In the genomic region with DNA sequence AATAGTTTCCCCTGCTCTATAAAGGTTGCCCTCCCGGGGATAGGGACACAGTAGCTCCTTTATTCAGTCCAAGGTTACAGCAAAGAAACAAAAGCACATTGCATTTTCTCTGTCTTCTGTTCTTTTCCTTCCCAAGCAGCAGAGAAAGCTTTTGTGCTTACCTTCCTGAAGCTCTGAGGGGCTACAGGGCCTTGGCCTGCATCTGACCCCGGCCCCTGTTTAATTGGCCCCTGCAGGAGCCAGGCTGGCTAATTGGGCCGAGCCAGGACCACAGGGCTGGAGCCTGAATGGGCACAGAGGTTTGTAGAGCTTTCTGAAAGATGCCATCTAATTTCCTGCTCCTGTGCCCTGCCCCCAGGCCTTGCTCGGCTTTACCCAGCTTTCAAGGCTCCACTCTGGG, we compare ENCODE assay signal across 15 mouse cellular contexts. TPM values are rescaled to one million over a fixed set of nuclear protein-coding genes. Genes with fewer than 3 reads are reported as not detected.
DNase-seq lines count a peak whose midpoint lies in the region; ATAC-seq and TF ChIP-seq lines count a peak whose summit lies in the region.
"Had no signal": no experiment of that assay in that cellular context is flagged by ENCODE, and none has a peak within 500 bp of the region (broad histone marks: within the 10 kb centered on the region; RNA-seq: fewer than 3 reads in every experiment).

No protein-coding gene starts in this region.

- TF ChIP-seq POLR2A in brain, embryonic 14.5 days (IDR thresholded peaks at IDR 0.05; ENCODE audit: borderline replicate concordance, extremely low read depth, insufficient read depth, insufficient read length, poor library complexity, severe bottlenecking): no peak

- no peak overlapping the region for H3K4me2 ChIP-seq in forebrain, postnatal 0 days (ENCODE audit: low read depth)
- no peak overlapping the region for H3K4me2 ChIP-seq in intestine, embryonic 16.5 days (ENCODE audit: low read depth, low read length)

- H3K4me3 ChIP-seq in forebrain, postnatal 0 days (ENCODE audit: low read depth, low read length): no peak overlapping the region
- H3K4me3 ChIP-seq in midbrain, embryonic 10.5 days: no peak overlapping the region
- H3K4me3 ChIP-seq in intestine, embryonic 16.5 days (ENCODE audit: low read length): no peak overlapping the region
- H3K4me3 ChIP-seq: heart, adult 2 months had no signal

- peak; percentile 17 for DNase-seq in 3T3-L1 (ENCODE audit: low read depth, low spot score)
- peak; percentile 87 for DNase-seq in brain, embryonic 14.5 days (ENCODE audit: low read depth)
- no peak for DNase-seq in forebrain, postnatal 0 days
- no peak for DNase-seq in midbrain, embryonic 10.5 days (ENCODE audit: low spot score)
- DNase-seq in right cerebral cortex, postnatal 36 days (ENCODE audit: low spot score in 2 of 2): no peak
- no peak for DNase-seq in spleen, adult 12 weeks (ENCODE audit: low spot score)
- no peak for DNase-seq in adrenal gland, postnatal 14 days
- DNase-seq: cerebellum, postnatal 25 days; heart, adult 2 months; kidney, postnatal 14 days; left cerebral cortex, postnatal 4 days; thymus, postnatal 25 days had no signal

- no peaks in the 10 kb centered on the region for H3K36me3 ChIP-seq in forebrain, postnatal 0 days (ENCODE audit: insufficient read depth)
- H3K36me3 ChIP-seq in midbrain, embryonic 10.5 days: no peaks in the 10 kb centered on the region
- H3K36me3 ChIP-seq in intestine, embryonic 16.5 days (ENCODE audit: control insufficient read depth, insufficient read depth, low read length): no peaks in the 10 kb centered on the region

- H3K9ac ChIP-seq in forebrain, postnatal 0 days: no peak overlapping the region; the same call in 1 of the 2 replicates
- no peak overlapping the region for H3K9ac ChIP-seq in intestine, embryonic 16.5 days (ENCODE audit: low read depth, low read length)

- 17% methylated on average over 4 of the region's 4 CpGs for WGBS in forebrain, postnatal 0 days
- 45% methylated on average over 4 of the region's 4 CpGs for WGBS in midbrain, embryonic 10.5 days
- WGBS in intestine, embryonic 16.5 days: 51% methylated on average over 4 of the region's 4 CpGs

- H3K4me1 ChIP-seq in forebrain, postnatal 0 days (ENCODE audit: insufficient read depth): peaks cover 29% of the 10 kb centered on the region
- peaks cover 83% of the 10 kb centered on the region for H3K4me1 ChIP-seq in midbrain, embryonic 10.5 days
- H3K4me1 ChIP-seq in intestine, embryonic 16.5 days (ENCODE audit: control insufficient read depth, insufficient read depth, low read length): peaks cover 9% of the 10 kb centered on the region

- TF ChIP-seq CTCF in brain, embryonic 14.5 days (IDR thresholded peaks at IDR 0.05; ENCODE audit: borderline replicate concordance, extremely low read depth, insufficient read depth, insufficient read length): no peak
- TF ChIP-seq CTCF in forebrain, postnatal 0 days (IDR thresholded peaks at IDR 0.05; ENCODE audit: low read depth): no peak

- ATAC-seq in forebrain, postnatal 0 days: peak; percentile 17; the same call in 1 of the 2 replicates
- no peak for ATAC-seq in intestine, embryonic 16.5 days
- ATAC-seq: lung, postnatal 0 days had no signal

- no peaks in the 10 kb centered on the region for H3K9me3 ChIP-seq in forebrain, postnatal 0 days (ENCODE audit: low read length)
- no peaks in the 10 kb centered on the region for H3K9me3 ChIP-seq in midbrain, embryonic 10.5 days (replicated peaks)
- no peaks in the 10 kb centered on the region for H3K9me3 ChIP-seq in intestine, embryonic 16.5 days (ENCODE audit: control insufficient read depth, low read length)

- no peak overlapping the region for H3K27ac ChIP-seq in forebrain, postnatal 0 days (ENCODE audit: low read depth, low read length)
- peak overlapping the region; percentile 69 for H3K27ac ChIP-seq in midbrain, embryonic 10.5 days (replicated peaks)
- H3K27ac ChIP-seq in intestine, embryonic 16.5 days (ENCODE audit: low read length): no peak overlapping the region
- H3K27ac ChIP-seq: heart, adult 2 months had no signal

- H3K27me3 ChIP-seq in forebrain, postnatal 0 days (ENCODE audit: insufficient read depth, low read length): no peaks in the 10 kb centered on the region
- H3K27me3 ChIP-seq in midbrain, embryonic 10.5 days (ENCODE audit: low read depth, poor library complexity, severe bottlenecking): peaks cover 52% of the 10 kb centered on the region
- no peaks in the 10 kb centered on the region for H3K27me3 ChIP-seq in intestine, embryonic 16.5 days (replicated peaks; ENCODE audit: control insufficient read depth, insufficient read depth, low read length)

RNA-seq across cellular contexts. Expression of a gene that starts 22.6 kb away (rescaled TPM):
- 14.2 and 18.6 TPM in 2 replicates for polyA plus RNA-seq in brain, embryonic 14.5 days (2012; rRNA removed)
- total RNA-seq in forebrain, postnatal 0 days (2014; rRNA removed): 13.9 and 16.2 TPM in 2 replicates
- 9.6 and 11.0 TPM in 2 replicates for polyA plus RNA-seq in forebrain, postnatal 0 days (2015; fragmentation: Nextera tagmentation; extraction: Ambion mirVana)
- polyA plus RNA-seq in midbrain, embryonic 10.5 days (2016; fragmentation: Nextera tagmentation; extraction: Ambion mirVana): 15.2 TPM in 2 replicates
- 0.96 and 1.3 TPM in 2 replicates for total RNA-seq in adrenal gland, postnatal 14 days (2021)
- polyA plus RNA-seq in intestine, embryonic 16.5 days (2015; fragmentation: Nextera tagmentation; extraction: Ambion mirVana): 2.6 and 3.3 TPM in 2 replicates
- total RNA-seq: hematopoietic stem cell, adult 5-6 weeks had no signal

RNA-seq across cellular contexts. Expression of a gene that starts 34.8 kb away (rescaled TPM):
- 0.66 and 0.68 TPM in 2 replicates for polyA plus RNA-seq in brain, embryonic 14.5 days (2012; rRNA removed)
- total RNA-seq in forebrain, postnatal 0 days (2014; rRNA removed): 0.29 and 1.2 TPM in 2 replicates
- polyA plus RNA-seq in forebrain, postnatal 0 days (2015; fragmentation: Nextera tagmentation; extraction: Ambion mirVana): 0.77 and 0.88 TPM in 2 replicates
- 0.07 and 0.09 TPM in 2 replicates for polyA plus RNA-seq in midbrain, embryonic 10.5 days (2016; fragmentation: Nextera tagmentation; extraction: Ambion mirVana)
- total RNA-seq in adrenal gland, postnatal 14 days (2021): 2,863 and 3,093 TPM in 2 replicates
- 6.4 and 22.4 TPM in 2 replicates for polyA plus RNA-seq in intestine, embryonic 16.5 days (2015; fragmentation: Nextera tagmentation; extraction: Ambion mirVana)

Comparison
In these comparisons a context has a peak if more than half of its experiments do, and no peak if none do; other contexts are left out.
1. DNase-seq: peak in 3T3-L1 (single experiment) and brain, embryonic 14.5 days (single experiment); none in forebrain, postnatal 0 days (single experiment), midbrain, embryonic 10.5 days (single experiment), right cerebral cortex, postnatal 36 days (0 of 2), spleen, adult 12 weeks (single experiment) and adrenal gland, postnatal 14 days (single experiment).